Mouse (Mus musculus): Measurements from ENCODE around the gene Zfp27. TPM values are rescaled to one million over a fixed set of nuclear protein-coding genes. Genes with fewer than 3 reads are reported as not detected.

Zfp27 gene
- total and polyA plus RNA-seq, 3 experiments: 8.4 to 9.7 (median 9.0) TPM

DNA sequence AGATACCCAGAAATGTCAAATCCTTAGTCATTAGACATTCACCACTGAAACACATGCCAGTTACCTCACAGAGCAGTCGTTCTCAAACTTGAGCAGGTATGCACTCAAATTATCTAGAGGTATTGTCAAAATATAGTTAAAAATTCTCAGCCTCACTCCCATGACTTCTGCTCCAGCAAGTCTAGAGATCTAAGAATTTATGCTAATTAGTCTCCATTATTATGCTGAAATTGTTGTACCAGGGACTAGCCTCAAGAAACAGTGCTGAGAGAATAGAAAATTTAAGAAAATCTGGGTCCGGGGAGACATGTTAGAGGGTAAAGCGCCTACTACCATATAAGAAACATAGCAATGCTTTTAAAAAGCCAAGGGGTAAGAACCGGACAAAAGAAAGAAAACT lies 2.3 kb downstream of the Zfp27 start:
- H3K4me2 ChIP-seq (ENCODE audit: insufficient read depth, low read depth, poor library complexity, severe bottlenecking): no peak overlapping the region
- TF ChIP-seq MAFK (IDR thresholded peaks at IDR 0.05; ENCODE audit: insufficient replicate concordance, low read length) (no peak), ZC3H11A (IDR thresholded peaks at IDR 0.05; ENCODE audit: low read depth, low read length) (no peak)
- H3K9me3 ChIP-seq (replicated peaks; ENCODE audit: low read length): peaks cover 5% of the 10 kb centered on the region
- H3K36me3 ChIP-seq (replicated peaks in 1 of 2; ENCODE audit: control insufficient read depth in 1 of 2, insufficient read depth in 1 of 2, low read length in 1 of 2): peaks cover 17 to 43% of the 10 kb centered on the region in 2 experiments
- H3K9ac ChIP-seq (ENCODE audit: insufficient read depth, low read depth): no peak overlapping the region
- DNase-seq (ENCODE audit: extremely low read depth): no peak
- H3K4me3 ChIP-seq (replicated peaks in 1 of 3; ENCODE audit: low read depth in 2 of 3, low read length in 2 of 3, poor library complexity in 1 of 3): no peak overlapping the region
- H3K4me1 ChIP-seq (ENCODE audit: control insufficient read depth in 1 of 2, insufficient read depth in 2 of 2): peaks cover 0 to 16% of the 10 kb centered on the region in 2 experiments; a peak in 1 of 4 replicates
- H3K79me2 ChIP-seq (replicated peaks; ENCODE audit: control insufficient read depth, extremely low read depth, insufficient read depth, poor library complexity, severe bottlenecking): peaks cover 4% of the 10 kb centered on the region; the same call in 1 of the 2 replicates
- H3K27me3 ChIP-seq (replicated peaks): no peaks in the 10 kb centered on the region
- dilution Hi-C loops (cut with MboI; ENCODE audit: extremely low pct_ligation_motif_present, extremely low pct_unique_long_range_greater_than_20kb, low sequenced_read_pairs): no loop called here
- no peak overlapping the region for H3K27ac ChIP-seq (ENCODE audit: insufficient read depth, low read depth)
- in situ Hi-C loops (cut with MboI; ENCODE audit: low pct_ligation_motif_present, low pct_unique_long_range_greater_than_20kb, low sequenced_read_pairs): no loop called here

GRCm38 (mm10) chr7:29898351-29898750 lies 8.0 kb downstream of the Zfp27 start:
- H3K79me2 ChIP-seq (replicated peaks; ENCODE audit: control insufficient read depth, extremely low read depth, insufficient read depth, poor library complexity, severe bottlenecking): no peaks in the 10 kb centered on the region
- H3K4me2 ChIP-seq (ENCODE audit: insufficient read depth, low read depth, poor library complexity, severe bottlenecking): no peak overlapping the region
- in situ Hi-C loops (cut with MboI; ENCODE audit: low pct_ligation_motif_present, low pct_unique_long_range_greater_than_20kb, low sequenced_read_pairs): no loop called here
- H3K4me3 ChIP-seq (replicated peaks in 1 of 3; ENCODE audit: low read depth in 2 of 3, low read length in 2 of 3, poor library complexity in 1 of 3): no peak overlapping the region
- peaks cover 59 to 87% of the 10 kb centered on the region in 2 experiments for H3K36me3 ChIP-seq (replicated peaks in 1 of 2; ENCODE audit: control insufficient read depth in 1 of 2, insufficient read depth in 1 of 2, low read length in 1 of 2)
- no peak for TF ChIP-seq MAX (IDR thresholded peaks at IDR 0.05; ENCODE audit: low read length)
- no peak for TF ChIP-seq JUN (IDR thresholded peaks at IDR 0.05; ENCODE audit: insufficient read depth, low read depth, low read length)
- no peak overlapping the region for H3K9ac ChIP-seq (ENCODE audit: insufficient read depth, low read depth)
- H3K4me1 ChIP-seq (ENCODE audit: control insufficient read depth in 1 of 2, insufficient read depth in 2 of 2): no peaks in the 10 kb centered on the region; a peak in 1 of 4 replicates
- dilution Hi-C loops (cut with MboI; ENCODE audit: extremely low pct_ligation_motif_present, extremely low pct_unique_long_range_greater_than_20kb, low sequenced_read_pairs): no loop called here
- H3K27ac ChIP-seq (ENCODE audit: insufficient read depth, low read depth): no peak overlapping the region
- DNase-seq (ENCODE audit: extremely low read depth): no peak
- H3K27me3 ChIP-seq (replicated peaks): no peaks in the 10 kb centered on the region
- H3K9me3 ChIP-seq (replicated peaks; ENCODE audit: low read length): peaks cover 46% of the 10 kb centered on the region

- Histone ChIP-seq H3K4me2 (ENCODE audit: insufficient read depth, low read depth, poor library complexity, severe bottlenecking) (no peak overlapping the region), H3K27me3 (replicated peaks) (no peaks in the 10 kb centered on the region), H3K4me1 (ENCODE audit: control insufficient read depth in 1 of 2, insufficient read depth in 2 of 2) (no peaks in the 10 kb centered on the region), H3K9ac (ENCODE audit: insufficient read depth, low read depth) (no peak overlapping the region), H3K79me2 (replicated peaks; ENCODE audit: control insufficient read depth, extremely low read depth, insufficient read depth, poor library complexity, severe bottlenecking) (no peaks in the 10 kb centered on the region), H3K27ac (ENCODE audit: insufficient read depth, low read depth) (no peak overlapping the region), H3K9me3 (replicated peaks; ENCODE audit: low read length) (peaks cover 51% of the 10 kb centered on the region), H3K4me3 (replicated peaks in 1 of 3; ENCODE audit: low read depth in 2 of 3, low read length in 2 of 3, poor library complexity in 1 of 3) (no peak overlapping the region), H3K36me3 (replicated peaks in 1 of 2; ENCODE audit: control insufficient read depth in 1 of 2, insufficient read depth in 1 of 2, low read length in 1 of 2) (peaks cover 39 to 73% of the 10 kb centered on the region in 2 experiments)
- TF ChIP-seq KAT2A (IDR thresholded peaks at IDR 0.05; ENCODE audit: insufficient replicate concordance, low read length): no peak
- no peak for TF ChIP-seq ZNF384 (IDR thresholded peaks at IDR 0.05; ENCODE audit: low read depth, low read length)
- no peak for TF ChIP-seq SIN3A (IDR thresholded peaks at IDR 0.05; ENCODE audit: low read length)
- no peak for TF ChIP-seq ZC3H11A (IDR thresholded peaks at IDR 0.05; ENCODE audit: low read depth, low read length)
- TF ChIP-seq HCFC1 (IDR thresholded peaks at IDR 0.05; ENCODE audit: low read depth, low read length): no peak
- no peak for TF ChIP-seq RCOR1 (conservative IDR thresholded peaks at IDR 0.05; ENCODE audit: low read depth, low read length)
- no peak for TF ChIP-seq USF1 (IDR thresholded peaks at IDR 0.05; ENCODE audit: low read depth, low read length)
- no peak for TF ChIP-seq TBP (conservative IDR thresholded peaks at IDR 0.05; ENCODE audit: low read depth, low read length)
- TF ChIP-seq JUN (IDR thresholded peaks at IDR 0.05; ENCODE audit: insufficient read depth, low read depth, low read length): no peak
- no peak for TF ChIP-seq SMC3 (IDR thresholded peaks at IDR 0.05; ENCODE audit: low read depth, low read length)
- no peak for TF ChIP-seq BHLHE40 (IDR thresholded peaks at IDR 0.05; ENCODE audit: low read depth, low read length)
- in situ Hi-C loops (cut with MboI; ENCODE audit: low pct_ligation_motif_present, low pct_unique_long_range_greater_than_20kb, low sequenced_read_pairs): no loop called here
- DNase-seq (ENCODE audit: extremely low read depth): no peak
- dilution Hi-C loops (cut with MboI; ENCODE audit: extremely low pct_ligation_motif_present, extremely low pct_unique_long_range_greater_than_20kb, low sequenced_read_pairs): no loop called here
These were observed 13.6 kb downstream of the Zfp27 start for GRCm38 (mm10) chr7:29892756-29893155.
